Mouse (Mus musculus): ENCODE measurements at regions not wholly inside any gene's neighbourhood (a gene's known extent, or its start where the extent isn't known, plus 50 kb on each side); places are given as distances from the start of the nearest gene placed in this dataset.
A peak's percentile ranks its signal among the peaks of the same experiment; 100 is the strongest.

DNA sequence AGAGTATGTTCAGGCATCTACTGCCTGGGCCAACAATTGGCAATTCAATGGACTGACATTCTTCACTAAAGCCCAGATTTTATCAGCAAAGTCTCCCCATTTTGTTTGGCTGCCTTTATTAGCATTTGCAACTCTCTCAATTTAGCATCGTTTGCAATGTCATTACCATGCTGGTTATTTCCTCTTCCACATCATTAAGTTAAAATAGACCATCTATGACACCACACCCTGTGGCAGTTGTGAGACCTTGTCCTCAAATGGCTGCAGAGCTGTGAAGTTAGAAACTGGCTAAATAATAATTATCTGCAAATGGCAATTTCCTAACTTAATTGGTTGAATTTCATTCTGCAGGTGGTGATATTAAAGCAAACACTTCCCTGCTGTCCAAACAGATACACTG is 381.8 kb downstream of the H2al1n start:
- no peak for DNase-seq

DNA sequence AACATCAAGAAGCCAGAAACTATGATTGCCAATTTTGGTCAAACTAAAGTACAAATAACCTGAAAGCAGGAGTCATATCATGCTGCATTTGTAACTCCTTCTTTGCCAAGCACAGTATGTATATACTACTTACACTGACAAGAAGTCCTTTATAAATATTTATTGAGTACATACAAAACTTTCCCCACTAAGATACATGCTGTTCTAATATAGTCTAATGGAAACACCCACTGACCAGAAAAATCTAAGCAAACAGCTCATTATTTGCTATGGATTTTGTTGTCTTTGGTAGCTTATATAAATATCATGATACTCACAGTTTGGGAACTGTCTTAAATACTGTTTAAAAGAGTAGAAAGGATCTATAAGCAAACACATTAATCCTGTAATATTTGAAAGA is 385.9 kb downstream of the H2al1n start:
- DNase-seq = no peak

DNA sequence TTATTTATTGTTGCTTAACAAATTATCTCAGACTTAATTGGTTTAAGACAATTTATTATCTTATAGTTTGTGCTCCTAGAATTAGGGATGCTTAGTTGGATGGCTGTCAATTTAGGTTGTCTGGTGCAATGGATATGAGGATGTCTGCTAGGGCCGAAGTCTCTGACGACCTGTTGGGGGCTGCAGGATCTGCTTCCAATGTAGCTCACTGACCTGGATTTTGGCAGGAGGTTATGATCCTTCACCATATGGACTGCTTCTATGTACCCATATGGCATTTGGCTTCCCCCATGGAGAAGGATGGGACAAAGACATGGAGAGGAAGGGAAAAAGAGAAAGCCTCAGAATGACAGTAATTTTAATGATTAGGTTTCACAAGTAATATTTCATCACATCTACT is 391.0 kb downstream of the H2al1n start:
- no peak for DNase-seq

DNA sequence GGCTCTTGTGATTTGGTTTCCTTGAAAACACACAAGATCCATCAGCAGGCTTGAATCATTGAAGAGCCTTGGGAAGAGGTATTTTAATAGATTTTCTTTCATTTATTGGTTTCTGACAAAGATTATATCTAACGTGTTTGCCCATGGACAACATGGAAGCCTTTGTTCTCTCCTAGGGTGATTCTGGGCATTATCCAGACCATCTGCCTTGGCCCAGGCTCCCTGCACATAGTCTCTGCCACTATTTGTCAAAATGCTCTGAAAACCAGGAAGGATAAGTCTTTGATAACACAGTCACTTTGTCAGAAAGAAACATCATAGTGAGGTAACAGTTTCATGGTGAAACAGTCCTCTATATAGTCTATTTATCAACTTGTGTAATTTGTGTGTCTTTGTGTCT is 398.2 kb downstream of the H2al1n start:
- no peak for DNase-seq

DNA sequence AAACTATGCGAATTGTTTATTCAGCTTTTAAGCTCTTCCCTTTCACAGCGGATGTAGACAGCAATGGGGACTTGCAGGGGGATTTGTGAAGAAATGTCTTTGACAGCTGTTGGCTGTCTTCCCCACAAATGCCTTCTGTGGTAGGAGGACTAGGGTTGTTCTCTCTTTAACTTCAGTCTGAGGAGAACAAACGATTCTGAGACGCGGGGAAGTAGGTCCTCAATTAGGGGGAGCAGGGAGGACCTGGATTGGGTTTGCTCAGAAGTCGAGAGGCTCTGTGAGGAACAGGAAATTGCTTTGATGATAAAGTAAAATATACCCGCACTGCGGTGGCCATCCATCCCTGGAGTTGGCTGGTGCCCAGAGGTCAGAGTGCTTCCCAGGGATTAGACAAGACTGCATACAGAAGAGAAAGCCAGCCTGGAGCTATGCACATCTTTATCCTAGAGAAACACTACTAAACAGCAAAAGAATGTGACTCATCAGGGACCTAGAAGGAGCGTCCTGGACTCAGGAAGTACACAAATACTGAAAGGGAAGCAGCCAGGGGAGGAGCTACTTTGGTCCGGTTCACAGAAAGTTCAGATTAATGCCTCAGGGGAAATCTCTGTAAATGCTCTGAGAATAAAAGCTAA is 417.4 kb downstream of the H2al1n start:
- peak; percentile 54 to 73 for DNase-seq

DNA sequence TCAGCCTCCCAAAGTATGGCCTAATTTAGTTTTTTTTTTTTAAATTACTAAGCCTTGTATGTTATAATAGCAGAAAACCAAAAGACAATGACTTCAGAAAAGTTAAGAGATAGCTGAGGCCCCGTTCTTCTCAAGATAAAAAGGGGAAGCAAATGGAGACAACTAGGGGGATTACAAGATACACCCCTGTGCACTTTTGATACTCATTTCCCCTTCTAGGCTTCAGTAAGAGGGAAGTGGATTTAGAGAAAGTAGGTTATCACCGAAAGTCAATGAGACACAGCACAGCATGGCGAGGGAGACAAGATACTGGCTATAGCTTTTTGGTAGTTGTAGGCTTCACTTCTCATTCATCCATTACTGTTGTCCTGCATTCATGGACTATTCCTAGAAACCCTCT is 428.4 kb downstream of the H2al1n start:
- no peak for DNase-seq

DNA sequence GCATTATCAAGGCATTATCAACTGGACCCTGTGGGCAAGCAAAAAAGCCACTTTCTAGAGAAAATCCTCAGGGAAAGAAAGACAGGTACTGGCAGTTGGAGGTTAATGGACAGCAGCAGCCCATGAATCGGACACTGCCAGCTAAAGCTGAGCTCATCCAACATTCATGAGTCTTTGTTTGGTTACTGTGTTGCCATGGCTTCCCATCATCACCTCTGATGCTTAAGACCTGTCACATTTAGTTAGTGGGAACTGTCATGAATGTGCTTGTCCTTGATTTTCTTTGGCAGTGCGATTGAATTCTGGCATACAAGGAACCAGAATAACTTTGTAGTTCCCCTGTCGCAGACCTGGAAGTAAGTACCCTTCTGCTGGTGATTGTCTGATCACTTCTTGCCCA is 453.9 kb downstream of the H2al1n start:
- no peak for DNase-seq

DNA sequence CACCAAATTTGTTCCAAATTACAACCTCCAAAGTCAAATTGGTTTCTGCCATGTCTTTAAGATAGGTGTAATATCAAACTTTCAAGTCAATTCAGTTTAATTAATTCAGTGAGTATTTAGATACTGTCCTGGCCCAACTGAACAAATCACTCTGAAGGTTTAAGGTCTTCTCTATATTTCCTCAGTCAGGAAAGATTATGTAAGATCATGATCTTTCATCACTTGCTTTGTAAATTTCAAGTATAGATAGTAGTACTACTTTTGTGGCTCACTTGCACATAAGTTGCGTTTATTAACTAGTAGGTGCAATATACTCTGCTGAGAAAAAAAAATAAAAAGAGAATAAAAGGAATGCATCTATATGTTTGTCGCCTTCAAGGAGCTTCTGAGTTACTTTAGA is 485.4 kb downstream of the H2al1n start:
- DNase-seq = no peak

DNA sequence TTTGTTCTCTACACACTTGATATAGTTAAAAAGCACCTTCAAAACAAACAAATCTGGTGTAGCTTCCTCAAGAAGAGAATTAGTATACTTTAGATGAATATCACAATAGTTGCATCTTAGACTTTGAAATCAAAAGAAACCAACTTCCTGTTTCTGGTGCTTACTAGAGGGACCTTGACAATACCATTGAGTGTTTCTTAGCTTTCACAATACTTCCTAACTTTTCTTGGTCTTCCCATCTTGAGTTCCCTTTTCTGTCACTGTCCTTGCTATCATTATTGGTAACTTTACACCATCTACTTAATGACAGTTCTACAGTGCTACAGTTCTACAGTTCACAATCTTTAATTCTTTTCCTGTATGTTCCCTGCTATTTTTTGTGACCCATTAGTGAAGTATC is 528.1 kb downstream of the H2al1n start:
- DNase-seq = no peak
